Mouse (Mus musculus) heart, adult 2 months (tissue): ENCODE measurements around the gene Foxc2. TPM values are rescaled to one million over a fixed set of nuclear protein-coding genes. Genes with fewer than 3 reads are reported as not detected.

ENCODE experiments used
- DNase-seq, 2 experiments: peaks; one replicate each; pipeline ENCODE4 v3.0.0; 2021
- H3K27ac ChIP-seq: fragments of 200-600 bp; 2 replicates; pipeline ENCODE4 v1.8.1; 2022
- H3K27me3 ChIP-seq: fragments of 200-500 bp; 2 replicates; pipeline ENCODE4 v1.6.1; 2012; ENCODE audit warnings: mild to moderate bottlenecking, low read length, inconsistent platforms, mixed read lengths; ENCODE audit not compliant: control insufficient read depth, insufficient read depth
- H3K36me3 ChIP-seq: fragments of 200-500 bp; 2 replicates; pipeline ENCODE4 v1.6.1; 2012; ENCODE audit warnings: low read length, inconsistent platforms; ENCODE audit not compliant: control insufficient read depth, insufficient read depth
- H3K4me1 ChIP-seq: fragments of 200-500 bp; 2 replicates; pipeline ENCODE4 v1.6.1; 2011; ENCODE audit warnings: low read length; ENCODE audit not compliant: control insufficient read depth, insufficient read depth
- H3K4me3 ChIP-seq: fragments of 200-600 bp; 2 replicates; pipeline ENCODE4 v1.8.1; 2022
- H3K79me2 ChIP-seq: fragments of 200-500 bp; replicated peaks from 2 replicates; pipeline ENCODE4 v1.6.1; 2012; ENCODE audit warnings: mild to moderate bottlenecking, inconsistent platforms, low read length, moderate library complexity, mixed read lengths; ENCODE audit not compliant: control insufficient read depth, insufficient read depth
- H3K9ac ChIP-seq: fragments of 200-500 bp; 2 replicates; pipeline ENCODE4 v1.6.1; 2012; ENCODE audit warnings: low read depth, mild to moderate bottlenecking, control low read depth, inconsistent platforms, low read length, mixed read lengths
- CTCF ChIP-seq: fragments of 200-600 bp; IDR thresholded peaks from 2 replicates; pipeline ENCODE4 v1.8.1; 2022; ENCODE audit warnings: antibody characterized with exemption, mild to moderate bottlenecking, moderate library complexity
- EP300 ChIP-seq: fragments of 200-500 bp; IDR thresholded peaks from 2 replicates; pipeline ENCODE4 v1.6.1; 2011; ENCODE audit warnings: low read depth, low read length, control low read depth; ENCODE audit not compliant: insufficient read depth
- POLR2A ChIP-seq: fragments of 200-500 bp; IDR thresholded peaks from 2 replicates; pipeline ENCODE4 v1.6.1; 2011; ENCODE audit warnings: mild to moderate bottlenecking, low read depth, low read length, control low read depth; ENCODE audit not compliant: insufficient read depth
- WGBS: fragments of 180-500 bp; shearing (Covaris S2); methylation state at CpG from one replicate; pipeline ENCODE4 v1.1.7; 2018; 5-methylcytosine and 5-hydroxymethylcytosine counted together
- intact Hi-C: fragments of 180-260 bp; cut with DNase I; formaldehyde crosslinking; loops from one replicate; pipeline ENCODE4 v1.15.1; 2025
- long read RNA-seq: library from polyadenylated mRNA; stranded (forward); transcript quantifications from one replicate; pipeline ENCODE4 v2.0.0, GENCODE M21; 2021
- polyA plus RNA-seq: library from polyadenylated mRNA; depleted of rRNA; stranded (reverse); fragments of >200 nt; gene quantifications from 2 replicates; pipeline ENCODE4 v1.2.3, GENCODE M21; 2012; rRNA removed
- total RNA-seq, 2 experiments: library from RNA; stranded (reverse); gene quantifications; 2 replicates each; pipeline ENCODE4 v1.2.3; 2021

Gene Foxc2
- 1 to 10 TPM; 2.0 to 2.2 TPM for total RNA-seq
- 0.97 and 2.0 TPM in 2 replicates for polyA plus RNA-seq
- long read RNA-seq, partial matches to known transcripts: 0 of 2 reads
- long read RNA-seq, other reads (novel, unspliced or antisense): 0 of 2 reads

DNA sequence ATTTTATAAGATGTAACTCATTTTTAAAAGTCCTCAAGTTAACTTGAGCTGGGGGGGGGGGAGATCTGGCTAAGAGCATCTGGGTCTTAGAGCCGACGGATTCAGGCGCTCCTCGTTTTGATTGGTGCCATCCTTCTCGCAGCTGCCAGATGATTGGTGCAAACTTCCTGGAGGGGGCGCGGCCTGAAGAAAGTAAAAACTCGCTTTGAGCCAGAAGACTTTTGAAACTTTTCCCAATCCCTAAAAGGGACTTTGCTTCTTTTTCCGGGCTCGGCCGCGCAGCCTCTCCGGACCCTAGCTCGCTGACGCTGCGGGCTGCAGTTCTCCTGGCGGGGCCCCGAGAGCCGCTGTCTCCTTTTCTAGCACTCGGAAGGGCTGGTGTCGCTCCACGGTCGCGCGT is at the start of gene Foxc2:
Gene Foxc2, plus strand, starts transcription at position 224 of the 400 bp plus-strand sequence.
- Histone ChIP-seq H3K4me3 (peak within 1 kb of the TSS; percentile 77), H3K36me3 (no peaks in the 10 kb centered on the region), H3K9ac (peak within 1 kb of the TSS; percentile 83), H3K4me1 (no peaks in the 10 kb centered on the region; the same call in 1 of the 2 replicates), H3K27ac (peak within 1 kb of the TSS; percentile 83), H3K79me2 (no peaks in the 10 kb centered on the region), H3K27me3 (peaks cover 20% of the 10 kb centered on the region)
- peak; percentile 85 to 91 for DNase-seq
- peak; percentile 81 for TF ChIP-seq POLR2A
- no peak for TF ChIP-seq EP300
- peak; percentile 32; the same call in 1 of the 2 replicates for TF ChIP-seq CTCF
- intact Hi-C loops: no loop called here
- WGBS: under 1% methylated on average over 25 of the region's 25 CpGs

DNA sequence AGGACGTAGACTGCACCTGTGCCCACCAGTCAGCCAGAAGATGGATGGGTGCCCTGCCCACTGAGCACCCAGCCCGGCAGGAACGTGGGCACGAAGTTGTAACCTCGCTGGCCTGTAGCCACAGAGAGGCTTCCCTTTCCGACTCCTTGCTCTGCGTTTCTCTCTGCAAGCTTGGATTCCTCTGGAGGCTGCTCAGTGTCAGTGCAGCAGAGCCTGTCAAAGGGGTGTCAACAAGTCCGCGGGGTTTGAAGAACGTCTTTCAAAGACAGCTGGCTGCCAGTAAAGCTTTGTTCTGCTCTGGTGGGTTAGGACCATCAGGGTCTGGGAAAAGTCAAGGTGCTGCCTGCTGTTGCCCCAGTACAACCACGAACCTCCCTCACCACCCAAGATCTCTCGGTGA is 44.5 kb upstream of the Foxc2 start:
- Histone ChIP-seq H3K27ac (no peak overlapping the region), H3K9ac (no peak overlapping the region)
- TF ChIP-seq EP300 (no peak), CTCF (no peak), POLR2A (no peak)

DNA sequence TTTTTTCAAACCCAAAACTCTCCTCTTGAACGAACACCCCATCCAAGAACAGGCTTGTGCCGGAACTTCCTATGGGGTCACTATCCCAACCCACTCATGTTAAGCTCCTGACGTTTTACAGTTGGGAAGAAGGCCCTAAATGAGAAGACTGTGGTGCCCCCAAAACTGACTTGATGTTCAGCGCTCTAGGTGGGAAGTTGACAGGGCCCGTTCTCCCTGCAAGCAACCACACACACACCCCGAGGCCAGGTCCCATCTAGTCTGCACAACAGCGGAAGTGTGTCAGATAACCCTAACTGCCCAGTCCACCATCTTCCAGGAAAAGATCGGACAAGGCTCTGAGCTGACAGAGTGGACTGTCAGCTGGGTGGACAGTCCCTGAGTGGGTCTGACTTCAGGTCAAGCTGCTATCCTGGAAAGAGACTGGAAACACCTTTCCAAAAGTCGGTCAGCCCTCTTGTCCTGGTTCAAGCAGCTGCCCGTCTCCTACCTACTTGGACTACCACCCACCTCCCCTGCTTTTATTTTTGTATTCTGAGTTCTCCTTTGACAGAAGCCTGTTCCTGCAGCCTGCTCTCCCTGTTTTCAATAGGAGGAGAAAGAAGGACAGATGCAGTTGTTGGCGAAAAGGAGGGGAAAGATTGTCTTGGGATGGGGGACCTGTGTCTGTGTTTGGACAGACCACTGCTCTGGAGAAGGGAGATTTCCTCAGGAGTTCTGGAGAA is 43.4 kb upstream of the Foxc2 start:
- H3K9ac ChIP-seq: no peak overlapping the region
- H3K79me2 ChIP-seq: no peaks in the 10 kb centered on the region
- H3K4me1 ChIP-seq: no peaks in the 10 kb centered on the region
- TF ChIP-seq POLR2A: no peak
- TF ChIP-seq EP300: no peak
- TF ChIP-seq CTCF: no peak
- H3K36me3 ChIP-seq: no peaks in the 10 kb centered on the region
- no peak overlapping the region for H3K27ac ChIP-seq
- peaks cover 34% of the 10 kb centered on the region for H3K27me3 ChIP-seq
- intact Hi-C loops: no loop called here
- H3K4me3 ChIP-seq: no peak overlapping the region
- no peak for DNase-seq
- WGBS: 29% methylated on average over 11 of the region's 11 CpGs

More for the DNA sequence above, 44.5 kb upstream of the Foxc2 start:
- 5% methylated on average over 12 of the region's 12 CpGs for WGBS
- H3K36me3 ChIP-seq: no peaks in the 10 kb centered on the region
- no peaks in the 10 kb centered on the region for H3K4me1 ChIP-seq
- no peaks in the 10 kb centered on the region for H3K79me2 ChIP-seq
- intact Hi-C loops: no loop called here
- no peak for DNase-seq
- H3K27me3 ChIP-seq: peaks cover 30% of the 10 kb centered on the region
- no peak overlapping the region for H3K4me3 ChIP-seq

DNA sequence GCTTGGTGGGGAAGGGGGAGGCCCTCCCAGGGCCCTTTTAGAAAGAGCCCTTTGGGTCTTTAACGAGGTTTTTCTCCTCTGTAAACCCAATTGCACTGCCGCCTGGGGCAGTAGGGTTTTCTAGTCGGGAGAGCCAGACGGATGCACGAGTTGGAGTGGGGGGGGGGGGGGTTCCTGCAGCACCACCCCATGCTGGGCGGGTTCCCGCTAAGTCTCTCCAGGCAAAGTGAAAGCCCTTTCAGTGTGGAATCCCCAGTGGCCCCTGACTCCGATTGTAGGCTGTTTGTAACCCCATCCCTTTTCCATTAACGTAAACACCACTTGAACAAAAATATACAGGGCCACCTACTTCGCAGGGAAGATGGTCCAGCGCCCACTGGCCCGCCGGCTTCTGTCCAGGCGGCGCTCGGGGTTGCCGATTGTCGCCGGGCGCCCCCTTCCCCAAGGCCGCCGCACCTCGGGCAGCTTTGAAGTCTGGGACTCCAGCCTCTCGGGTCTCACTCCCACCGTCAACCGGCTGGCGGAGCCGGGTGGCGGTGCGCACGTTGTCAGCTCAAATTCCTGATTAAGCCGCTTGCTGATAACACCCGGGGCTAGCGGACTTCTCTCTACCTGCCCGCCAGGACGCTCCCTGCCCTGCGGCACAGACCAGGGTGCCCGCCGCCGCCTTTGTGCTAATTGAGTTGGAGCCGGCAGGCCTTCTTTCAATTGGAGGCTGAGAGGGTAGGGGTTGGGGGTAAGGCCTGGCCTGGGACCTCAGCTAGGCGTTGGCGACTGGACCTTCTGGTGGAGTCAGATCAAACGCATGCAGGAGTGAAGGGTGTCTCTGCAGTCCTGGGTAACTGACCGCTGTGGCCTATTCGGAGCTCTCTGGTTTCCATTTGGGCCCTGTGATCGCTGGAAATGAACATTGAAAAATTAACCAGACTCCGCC is 42.5 kb upstream of the Foxc2 start:
- Histone ChIP-seq H3K4me1 (no peaks in the 10 kb centered on the region), H3K79me2 (no peaks in the 10 kb centered on the region), H3K36me3 (no peaks in the 10 kb centered on the region), H3K4me3 (peak overlapping the region; percentile 42), H3K27me3 (peaks cover 36% of the 10 kb centered on the region), H3K27ac (no peak overlapping the region), H3K9ac (peak overlapping the region; percentile 19; the same call in 1 of the 2 replicates)
- WGBS: 3% methylated on average over 48 of the region's 48 CpGs
- TF ChIP-seq CTCF (no peak), EP300 (no peak), POLR2A (no peak)
- DNase-seq: no peak
- intact Hi-C loops: no loop called here

DNA sequence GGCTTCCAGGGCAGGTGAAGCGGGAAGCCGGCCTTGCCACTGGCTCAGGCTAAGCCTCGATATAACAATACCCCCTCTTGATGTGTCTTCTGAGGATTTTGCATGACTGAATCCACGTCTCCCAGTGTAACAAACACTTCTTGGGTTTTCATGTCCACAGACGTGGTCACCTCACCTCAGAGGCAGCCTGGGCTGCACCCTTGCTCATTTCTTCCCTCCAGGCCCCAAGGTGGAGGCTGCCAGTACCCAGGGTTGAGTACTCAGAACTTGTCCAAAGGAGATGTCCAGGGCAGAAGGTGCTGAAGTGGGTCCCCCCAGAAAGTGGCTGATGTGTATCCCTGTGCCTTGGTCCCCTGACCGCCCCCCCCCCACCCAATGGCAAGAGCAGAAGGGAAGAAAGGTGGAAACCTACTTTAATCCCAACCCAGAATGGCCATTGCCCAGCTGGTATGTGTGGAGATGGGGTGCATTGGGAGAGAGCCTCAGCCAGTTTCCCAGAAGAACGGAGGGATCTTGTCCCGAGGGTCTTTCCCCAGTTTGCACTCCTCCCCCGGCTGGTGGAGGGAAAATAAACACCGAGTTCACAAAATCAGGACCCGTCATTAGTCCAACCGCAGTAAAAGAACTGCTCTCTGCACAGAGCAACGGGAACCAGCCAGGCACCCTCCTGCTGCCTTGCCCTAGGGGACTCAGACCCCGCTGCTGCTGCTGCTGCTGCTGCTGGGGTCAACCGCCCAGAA is 41.7 kb upstream of the Foxc2 start:
- Histone ChIP-seq H3K36me3 (no peaks in the 10 kb centered on the region), H3K4me3 (no peak overlapping the region), H3K27ac (no peak overlapping the region), H3K9ac (no peak overlapping the region), H3K27me3 (peaks cover 37% of the 10 kb centered on the region), H3K79me2 (no peaks in the 10 kb centered on the region), H3K4me1 (no peaks in the 10 kb centered on the region)
- TF ChIP-seq EP300: no peak
- no peak for DNase-seq
- WGBS: 11% methylated on average over 15 of the region's 15 CpGs
- intact Hi-C loops: no loop called here
